Mouse (Mus musculus) olfactory bulb, adult 2 months (tissue): ENCODE data around the gene Rabep2.

ENCODE experiments used
- CTCF ChIP-seq: fragments of 200-500 bp; IDR thresholded peaks from 2 replicates; pipeline ENCODE4 v1.5.1; 2012; ENCODE audit warnings: low read depth, mild to moderate bottlenecking, low read length, moderate library complexity; ENCODE audit not compliant: insufficient read depth
- POLR2A ChIP-seq: fragments of 200-500 bp; IDR thresholded peaks from 2 replicates; pipeline ENCODE4 v1.6.1; 2012; ENCODE audit warnings: mild to moderate bottlenecking, low read depth, low read length, moderate library complexity; ENCODE audit not compliant: insufficient read depth

DNA sequence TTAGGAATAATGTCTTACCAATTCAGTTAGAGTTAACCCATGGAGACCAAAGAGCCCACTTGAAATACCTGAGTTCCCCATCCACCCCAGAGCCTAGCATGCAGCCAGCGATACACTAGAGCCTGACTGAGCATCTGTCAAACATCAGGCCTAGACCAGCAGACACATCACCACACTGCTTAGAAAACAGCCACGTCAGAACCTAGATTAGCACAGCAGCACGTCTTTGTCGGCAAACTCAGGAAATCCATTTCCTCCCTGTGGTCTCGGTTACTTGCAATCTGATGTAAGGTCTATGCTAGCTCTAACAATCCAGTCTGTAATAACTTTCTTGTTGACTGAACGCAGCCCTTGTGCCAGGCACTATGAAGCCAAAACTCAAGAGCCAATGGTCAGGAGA lies 41.5 kb downstream of the Rabep2 start:
- no peak for TF ChIP-seq CTCF
- TF ChIP-seq POLR2A, result no peak
